25 mouse cellular contexts compared by ENCODE assay signal in the genomic region with DNA sequence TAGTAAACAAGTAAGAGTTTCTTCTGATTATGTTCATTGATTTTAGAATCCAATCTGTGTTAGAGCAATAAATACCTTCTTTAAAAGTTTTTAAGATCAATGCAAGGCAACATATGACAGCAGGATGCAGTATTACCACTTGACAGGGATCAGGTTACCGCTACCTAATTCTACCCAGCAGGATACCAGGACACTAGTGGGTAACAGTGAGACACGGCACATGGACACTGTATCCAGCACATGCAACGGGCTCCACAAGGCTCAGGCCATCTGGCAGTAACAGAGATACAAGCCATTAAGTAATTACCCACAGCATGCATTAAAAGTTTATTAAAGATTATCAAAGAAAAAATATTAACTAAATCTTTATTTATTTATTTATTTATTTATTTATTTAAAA.
"Had no signal": no experiment of that assay in that cellular context is flagged by ENCODE, and none has a peak within 500 bp of the region (broad histone marks: within the 10 kb centered on the region; RNA-seq: fewer than 3 reads in every experiment).

No protein-coding gene starts in this region.

- H3K4me3 ChIP-seq: kidney, embryonic 15.5 days; left cerebral cortex, adult 2 months; limb, embryonic 10.5 days; limb, embryonic 13.5 days; liver, embryonic 12.5 days; liver, embryonic 15.5 days; lung, embryonic 15.5 days; megakaryocyte, embryonic 14.5 days; midbrain, embryonic 12.5 days; midbrain, embryonic 15.5 days; myocyte; neural tube, embryonic 13.5 days; stomach, embryonic 15.5 days had no signal

- DNase-seq: kidney, adult 8-10 months; kidney, postnatal 10 days; kidney, postnatal 36 days; layer of hippocampus, postnatal 36 days; liver; lung, adult 18-20 months; lung, postnatal 10 days; lung, postnatal 36 days; right cerebral cortex, adult 18-20 months; right cerebral cortex, postnatal 14 days; right cerebral cortex, postnatal 4 days; thymus, postnatal 36 days had no signal

- H3K36me3 ChIP-seq: lung, embryonic 15.5 days had no signal

- H3K27ac ChIP-seq: kidney, embryonic 15.5 days; left cerebral cortex, adult 2 months; limb, embryonic 10.5 days; limb, embryonic 13.5 days; liver, embryonic 12.5 days; liver, embryonic 15.5 days; lung, embryonic 15.5 days; midbrain, embryonic 12.5 days; midbrain, embryonic 15.5 days; neural tube, embryonic 13.5 days; stomach, embryonic 15.5 days had no signal

- H3K9me3 ChIP-seq: kidney, embryonic 15.5 days; limb, embryonic 10.5 days; limb, embryonic 13.5 days; liver, embryonic 12.5 days; liver, embryonic 15.5 days; lung, embryonic 15.5 days; megakaryocyte, embryonic 14.5 days; midbrain, embryonic 12.5 days; midbrain, embryonic 15.5 days; neural tube, embryonic 13.5 days; stomach, embryonic 15.5 days had no signal

- ATAC-seq: liver, embryonic 12.5 days; midbrain, embryonic 15.5 days had no signal

- H3K9ac ChIP-seq: kidney, embryonic 15.5 days; limb, embryonic 13.5 days; liver, embryonic 12.5 days; liver, embryonic 15.5 days; lung, embryonic 15.5 days; midbrain, embryonic 12.5 days; midbrain, embryonic 15.5 days; neural tube, embryonic 13.5 days; stomach, embryonic 15.5 days had no signal

- H3K27me3 ChIP-seq: kidney, embryonic 15.5 days; limb, embryonic 13.5 days; liver, embryonic 12.5 days; liver, embryonic 15.5 days; lung, embryonic 15.5 days; megakaryocyte, embryonic 14.5 days; midbrain, embryonic 12.5 days; midbrain, embryonic 15.5 days; neural tube, embryonic 13.5 days; stomach, embryonic 15.5 days had no signal

- H3K4me2 ChIP-seq: kidney, embryonic 15.5 days; limb, embryonic 13.5 days; liver, embryonic 12.5 days; liver, embryonic 15.5 days; lung, embryonic 15.5 days; midbrain, embryonic 12.5 days; midbrain, embryonic 15.5 days; neural tube, embryonic 13.5 days; stomach, embryonic 15.5 days had no signal

- H3K4me1 ChIP-seq: limb, embryonic 13.5 days; liver, embryonic 12.5 days; liver, embryonic 15.5 days; midbrain, embryonic 12.5 days; midbrain, embryonic 15.5 days; stomach, embryonic 15.5 days had no signal
